Mouse (Mus musculus): ENCODE measurements around the gene Pter.
A peak's percentile ranks its signal among the peaks of the same experiment; 100 is the strongest.

The Pter gene

DNA sequence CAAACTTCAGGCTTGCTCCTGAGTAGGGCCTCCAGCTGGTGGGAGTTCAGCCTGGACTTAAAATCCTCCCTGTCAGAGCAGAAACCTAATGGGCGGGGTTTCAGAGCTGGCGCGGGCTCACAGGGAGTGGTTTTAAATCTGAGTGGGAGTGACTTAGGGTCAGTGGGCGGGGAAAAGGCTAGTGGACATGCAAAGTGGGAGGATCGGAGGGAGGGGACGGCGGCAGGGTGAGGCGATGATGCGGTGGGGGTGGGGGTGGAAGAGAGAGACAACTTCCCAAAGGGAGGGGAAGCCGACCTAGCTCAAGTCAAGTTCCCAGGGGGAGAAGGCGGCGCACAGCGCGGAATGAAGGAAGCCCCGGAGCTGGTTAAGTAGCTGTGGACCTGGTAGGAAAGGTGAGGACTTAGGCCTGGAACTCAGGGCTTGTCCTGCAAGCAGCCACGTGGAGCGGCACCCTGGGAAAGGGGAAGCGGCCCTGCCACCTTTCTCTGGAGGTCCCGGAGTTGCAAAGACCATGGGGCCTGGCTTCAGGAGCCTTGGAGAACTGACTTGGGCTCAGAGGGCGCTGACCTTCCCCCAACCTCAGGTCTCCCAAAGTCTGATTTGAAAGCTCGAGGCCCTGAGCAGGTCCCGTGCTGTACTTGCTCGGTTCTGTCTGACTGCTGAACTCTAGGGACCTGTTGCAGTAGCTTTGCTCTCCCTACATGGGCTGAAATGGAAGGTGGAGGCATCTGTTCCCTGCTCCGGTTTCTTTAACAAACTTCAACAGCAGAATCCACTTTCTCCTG is at the start of gene Pter:
Gene Pter (plus strand): TSS at position 238 of the 788 bp plus-strand sequence.
- DNase-seq (ENCODE audit: low spot score in 2 of 2), result peak; percentile 33 to 36

DNA sequence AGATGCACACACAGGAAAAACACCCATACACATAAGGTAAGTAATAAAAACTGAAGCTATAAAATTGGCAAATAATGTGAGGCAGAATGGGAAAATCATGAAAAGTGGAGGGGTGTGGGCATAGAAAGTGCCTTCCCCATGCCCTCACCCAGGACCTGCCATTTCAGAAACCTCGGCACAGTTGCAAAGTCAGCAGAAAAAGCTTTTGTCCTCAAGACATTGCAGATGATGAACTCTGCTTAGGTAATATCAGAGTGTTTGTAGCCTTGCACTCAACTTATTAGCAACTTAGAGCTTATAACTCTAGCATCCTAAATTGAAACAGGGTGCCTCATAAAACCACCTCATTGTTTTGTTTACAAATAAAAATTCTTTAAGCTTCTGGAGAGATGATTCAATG is 49.6 kb upstream of the Pter start:
- DNase-seq (ENCODE audit: low spot score in 2 of 2), result no peak

DNA sequence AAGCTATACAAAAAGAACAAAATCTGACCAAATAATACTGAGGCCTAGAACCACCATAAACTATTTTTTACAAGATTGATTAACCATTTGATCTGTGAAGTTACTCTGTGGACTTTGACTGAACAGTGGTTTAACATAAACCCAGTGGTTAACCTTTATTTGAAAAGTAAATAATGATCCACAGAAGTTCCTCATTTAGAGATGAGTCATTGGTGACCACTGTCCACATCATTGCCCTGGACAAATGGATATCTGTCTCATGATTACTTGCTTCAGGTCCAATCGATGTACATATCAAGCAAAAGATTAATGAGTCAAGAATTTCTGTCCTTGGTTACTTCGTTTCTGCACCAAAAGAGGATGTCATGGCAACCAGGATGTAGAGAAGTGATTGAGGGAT is 44.3 kb upstream of the Pter start:
- no peak for DNase-seq (ENCODE audit: low spot score in 2 of 2)

DNA sequence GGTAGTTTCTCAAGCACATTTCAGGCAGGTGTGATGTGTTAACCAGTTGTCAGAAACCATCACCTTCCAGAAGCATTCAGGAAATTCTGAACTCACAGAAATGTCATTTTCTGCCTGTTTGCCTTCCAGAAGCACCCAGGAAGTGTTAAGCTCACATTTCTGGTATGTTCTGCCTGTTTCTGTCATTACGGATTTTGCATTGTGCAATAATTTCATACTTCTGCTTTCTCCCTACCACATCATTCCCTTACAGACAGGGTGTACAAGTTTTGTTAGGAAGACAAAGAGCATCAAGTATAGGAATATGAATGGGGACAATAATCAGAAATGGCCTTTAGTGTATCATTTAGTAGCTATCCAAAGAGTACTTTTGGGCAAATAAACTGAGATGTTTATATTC is 42.8 kb upstream of the Pter start:
- DNase-seq (ENCODE audit: low spot score in 2 of 2), result no peak

DNA sequence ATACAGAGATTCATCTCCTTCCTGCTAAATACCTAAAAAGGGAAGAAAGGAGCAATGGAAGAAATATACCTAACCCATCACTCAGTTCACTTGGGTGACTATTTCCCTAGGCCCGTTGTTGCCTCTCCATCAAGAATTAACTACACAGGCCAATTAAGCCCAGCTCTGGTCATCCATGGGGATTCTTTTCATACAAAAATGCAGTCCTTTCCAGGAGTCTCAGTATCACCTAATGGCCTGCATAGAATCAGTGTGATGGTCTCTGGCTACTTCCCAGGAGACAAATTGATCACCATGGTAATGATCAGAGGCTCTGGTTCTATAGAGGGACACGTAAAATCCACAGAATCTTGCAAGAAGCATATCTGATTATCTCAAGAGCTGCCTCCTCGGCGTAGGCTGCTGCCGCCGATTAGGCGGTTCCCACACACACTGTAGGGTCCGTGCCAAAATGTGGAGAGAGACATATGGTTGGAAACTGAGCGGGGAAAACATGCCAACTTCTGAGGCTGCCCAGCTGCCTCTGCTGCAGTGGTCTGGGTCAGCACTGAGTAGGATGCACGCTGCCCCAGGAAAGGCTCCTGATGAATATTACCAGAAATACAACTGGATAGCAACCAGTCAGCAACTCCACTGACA is 40.4 kb upstream of the Pter start:
- DNase-seq (ENCODE audit: low spot score in 2 of 2), result peak; percentile 31 to 44

DNA sequence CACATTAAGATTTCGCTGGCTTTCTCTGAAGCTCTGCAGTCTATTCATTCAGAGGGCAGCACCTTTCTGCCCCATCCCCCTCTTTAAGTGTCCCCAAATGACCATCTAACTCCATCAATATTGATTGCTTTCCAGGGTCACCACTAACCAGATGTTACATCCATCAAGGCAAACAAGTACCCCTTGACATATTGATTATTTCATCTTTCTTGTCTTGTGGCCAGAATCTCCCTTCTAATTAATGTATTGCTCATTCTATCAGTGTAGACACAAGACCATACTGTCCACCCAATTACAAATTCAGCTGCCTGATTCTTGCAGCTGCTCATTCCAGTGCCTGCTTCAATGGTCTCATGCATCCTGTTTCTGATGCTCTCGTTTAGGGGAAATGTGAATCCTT is 36.8 kb upstream of the Pter start:
- no peak for DNase-seq (ENCODE audit: low spot score in 2 of 2)

DNA sequence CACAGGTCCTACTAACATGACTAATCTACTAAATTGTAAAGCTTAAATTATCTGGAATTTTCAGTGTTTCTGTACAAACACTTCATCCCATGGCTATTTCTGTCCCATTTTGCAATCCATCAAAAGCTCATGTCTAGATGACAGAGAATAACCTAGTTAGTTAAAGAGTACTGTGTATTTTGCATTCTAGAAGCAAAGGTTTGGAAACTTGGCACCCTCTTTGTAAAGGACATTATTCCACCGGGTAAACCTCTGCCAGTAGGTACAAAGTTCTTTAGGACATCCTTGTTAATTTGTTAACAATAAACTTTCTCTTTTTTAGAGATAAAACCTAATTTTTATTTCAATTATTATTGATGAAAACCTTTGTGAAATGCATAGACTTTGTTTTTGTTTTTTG is 18.1 kb upstream of the Pter start:
- DNase-seq (ENCODE audit: low spot score in 2 of 2), result no peak

DNA sequence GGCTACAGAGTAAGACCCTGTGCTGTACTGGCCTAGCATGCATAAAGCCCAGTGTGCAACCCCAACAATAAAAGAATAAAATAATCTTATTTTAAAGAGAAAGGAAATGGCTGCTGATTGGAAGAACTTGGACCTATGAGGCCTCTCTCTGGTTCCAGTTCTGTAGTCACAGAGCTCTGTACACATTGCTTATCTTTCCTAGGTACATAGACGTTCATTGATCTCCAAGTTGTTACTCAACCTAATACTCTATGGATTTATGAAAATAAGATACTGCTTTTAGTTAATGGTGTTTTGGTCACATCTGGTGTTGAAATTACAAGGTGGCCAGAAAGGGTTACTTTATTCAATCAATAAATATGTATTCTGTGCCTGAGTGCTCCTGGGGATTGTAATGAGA is 1.8 kb downstream of the Pter start:
- DNase-seq (ENCODE audit: low spot score in 2 of 2), result no peak

DNA sequence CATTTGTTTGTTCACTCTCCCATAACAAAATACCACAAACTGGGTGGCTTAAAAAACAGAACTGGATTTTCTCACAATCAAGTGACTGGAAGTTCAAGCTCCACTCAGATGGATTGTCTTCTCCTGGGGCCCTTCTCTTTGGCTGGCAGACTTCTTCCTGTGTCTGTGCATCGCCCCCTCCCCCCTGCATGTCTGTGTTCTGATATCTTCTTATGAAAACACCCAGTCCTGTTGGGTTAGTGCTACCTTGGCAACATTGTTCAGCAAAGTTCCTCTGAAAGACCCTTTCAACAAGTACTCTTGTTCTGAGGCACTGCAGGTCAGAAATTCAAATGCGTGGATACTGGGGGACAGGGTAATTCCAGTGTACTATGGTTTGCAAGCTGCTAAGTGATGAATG is 6.5 kb downstream of the Pter start:
- DNase-seq (ENCODE audit: low spot score in 2 of 2), result no peak

DNA sequence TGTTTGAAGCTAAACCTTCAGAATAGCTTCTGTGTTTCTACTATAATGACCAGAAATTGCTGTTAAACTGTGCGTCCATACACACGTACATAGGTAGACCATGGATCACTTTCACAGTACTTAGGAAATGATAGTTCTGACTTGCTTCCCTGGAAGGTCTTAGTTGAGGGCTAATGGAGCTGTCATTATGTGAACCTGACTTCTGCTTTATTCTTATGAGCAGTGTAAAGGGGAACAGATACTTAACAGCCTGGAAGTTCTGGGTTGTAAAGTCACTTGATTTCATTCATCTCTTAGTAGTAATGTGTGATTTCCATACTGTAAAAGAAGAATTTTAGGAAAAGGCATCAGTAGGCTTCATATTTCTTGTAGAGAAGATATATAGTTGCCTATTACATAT is 10.1 kb downstream of the Pter start:
- DNase-seq (ENCODE audit: low spot score in 2 of 2), result no peak

DNA sequence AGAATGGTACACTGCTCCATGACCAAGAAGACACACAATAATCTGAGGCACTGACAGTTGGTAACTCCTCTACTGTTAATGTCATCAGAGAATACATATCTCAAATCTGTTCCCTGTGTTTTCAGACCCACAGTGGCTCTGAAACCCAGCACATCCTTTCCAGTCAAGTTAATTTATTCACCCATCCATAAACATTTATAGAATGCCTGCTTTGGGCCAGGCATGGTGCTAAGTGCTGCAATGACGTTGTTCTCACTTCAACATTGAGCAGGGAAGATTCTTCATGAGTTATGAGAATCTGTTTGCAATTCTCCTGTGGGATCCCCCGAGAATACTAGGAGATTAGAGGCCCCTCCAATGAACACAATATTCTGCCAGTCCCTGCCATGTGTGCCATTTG is 11.4 kb downstream of the Pter start:
- no peak for DNase-seq (ENCODE audit: low spot score in 2 of 2)

DNA sequence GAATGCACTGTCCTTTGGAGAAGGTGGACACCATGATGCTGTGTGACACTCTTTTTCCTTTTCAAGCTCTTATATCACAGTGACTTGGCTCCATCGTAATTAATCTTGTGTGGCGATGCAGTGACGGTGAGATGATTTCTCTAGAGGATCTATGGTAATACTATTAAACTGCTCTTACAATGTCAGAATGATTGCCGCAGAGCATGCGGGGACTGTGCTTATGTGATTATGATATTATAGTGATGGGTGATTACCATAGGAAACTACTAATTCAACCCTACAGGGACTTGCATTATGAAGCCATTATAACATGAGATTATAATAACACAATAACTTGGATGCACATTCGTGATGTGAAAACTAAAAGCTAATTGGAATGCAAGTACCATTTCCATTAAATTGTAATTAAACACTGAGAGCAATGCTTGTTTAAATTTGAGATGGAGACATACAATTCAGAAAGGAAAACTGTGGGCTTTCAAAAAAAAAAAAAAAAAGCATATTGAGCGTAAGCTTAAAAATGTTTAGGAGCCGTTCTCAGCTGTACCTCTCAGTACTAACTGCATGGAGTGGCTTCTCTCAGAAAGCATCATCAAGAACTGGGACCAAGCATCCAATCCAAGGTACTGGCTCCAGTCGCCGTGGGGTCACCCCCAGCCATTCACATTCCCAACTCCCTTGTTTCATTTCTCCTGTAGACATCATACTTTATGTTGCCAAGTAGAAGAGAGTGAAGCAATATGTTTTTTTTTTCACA is 13.8 kb downstream of the Pter start:
- DNase-seq (ENCODE audit: low spot score in 2 of 2), result no peak

DNA sequence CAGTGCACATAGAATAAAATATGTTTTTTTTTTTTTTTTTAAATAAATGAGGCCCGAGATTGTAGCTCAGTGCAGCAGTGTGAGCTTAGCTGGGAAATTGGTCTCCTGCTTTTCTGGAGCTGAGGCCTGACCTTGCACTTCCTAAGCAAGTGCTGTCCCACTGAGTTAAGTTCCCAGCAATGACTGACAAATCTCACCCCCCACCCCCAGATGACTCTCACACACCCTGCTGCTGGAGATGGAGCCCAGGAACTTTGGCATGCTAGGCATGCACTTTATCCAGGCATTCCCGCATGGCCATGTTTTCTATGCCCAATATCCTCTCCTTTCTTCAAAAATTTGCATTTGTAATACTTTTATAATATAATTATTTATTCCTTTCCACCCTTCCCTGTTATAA is 14.8 kb downstream of the Pter start:
- DNase-seq (ENCODE audit: low spot score in 2 of 2), result no peak

DNA sequence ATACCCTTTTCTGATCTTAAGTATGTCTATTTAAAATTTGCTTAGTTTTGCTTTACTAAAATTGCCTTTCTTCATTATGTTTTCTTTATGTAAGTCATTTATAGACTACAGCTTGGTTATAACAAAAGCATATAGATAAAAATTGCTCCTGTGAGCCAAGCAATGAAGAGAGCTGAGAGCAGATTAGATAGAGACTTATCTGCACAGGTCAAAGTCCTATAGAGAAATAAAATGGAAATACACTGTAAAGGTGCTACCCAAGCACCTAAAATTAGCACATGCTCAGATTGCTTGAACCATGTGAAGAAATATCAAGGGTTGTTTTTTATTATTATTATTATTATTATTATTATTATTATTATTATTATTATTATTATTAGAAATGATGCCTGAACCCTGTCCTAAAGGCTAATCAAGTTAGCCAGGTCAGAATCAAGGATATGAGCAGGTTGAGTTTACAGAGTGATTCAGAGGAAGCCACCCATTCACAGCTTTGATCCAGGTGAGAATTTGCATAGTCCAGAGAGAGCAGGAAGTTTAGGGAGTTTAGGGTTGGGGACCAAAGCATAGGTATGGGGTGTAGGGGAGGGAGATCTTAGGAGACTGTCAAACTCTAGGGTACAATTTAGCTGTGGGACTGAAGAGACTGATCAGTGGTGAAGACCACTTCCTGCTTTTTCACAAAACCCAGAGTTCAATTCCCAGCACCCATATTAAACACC is 33.0 kb downstream of the Pter start:
- DNase-seq (ENCODE audit: low spot score in 2 of 2), result no peak

DNA sequence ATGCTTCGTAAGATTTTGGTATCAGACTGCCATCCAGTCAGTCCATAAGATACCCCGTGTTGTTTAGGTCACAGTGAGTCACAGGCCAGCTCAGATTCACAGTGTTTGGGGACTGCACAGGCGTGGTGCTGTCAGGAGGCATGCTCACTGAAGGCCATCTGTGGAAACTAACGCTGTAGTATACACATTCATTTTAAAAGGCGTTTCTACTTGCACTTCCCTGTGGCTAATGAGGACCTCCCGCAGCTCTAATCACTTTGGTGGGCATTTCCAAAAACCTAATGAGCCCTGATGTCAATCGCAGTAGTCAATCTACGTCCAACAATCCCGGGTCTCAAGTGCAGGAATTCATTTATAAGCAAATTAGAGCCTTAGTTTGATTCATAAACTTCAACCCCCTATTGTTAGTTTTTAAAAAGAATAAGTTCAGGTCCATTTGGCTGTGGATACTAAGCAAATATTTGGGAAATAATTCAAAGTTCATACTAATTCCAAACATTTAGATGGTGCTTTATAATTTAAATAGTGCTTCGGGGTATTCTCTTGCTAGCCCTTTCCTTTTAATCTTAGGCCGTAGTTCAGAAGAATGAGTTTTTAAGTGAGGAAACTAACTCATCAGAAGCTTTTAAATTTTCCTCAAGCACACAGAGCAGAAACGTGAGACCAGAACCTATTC is 46.3 kb downstream of the Pter start:
- no peak for DNase-seq (ENCODE audit: low spot score in 2 of 2)

DNA sequence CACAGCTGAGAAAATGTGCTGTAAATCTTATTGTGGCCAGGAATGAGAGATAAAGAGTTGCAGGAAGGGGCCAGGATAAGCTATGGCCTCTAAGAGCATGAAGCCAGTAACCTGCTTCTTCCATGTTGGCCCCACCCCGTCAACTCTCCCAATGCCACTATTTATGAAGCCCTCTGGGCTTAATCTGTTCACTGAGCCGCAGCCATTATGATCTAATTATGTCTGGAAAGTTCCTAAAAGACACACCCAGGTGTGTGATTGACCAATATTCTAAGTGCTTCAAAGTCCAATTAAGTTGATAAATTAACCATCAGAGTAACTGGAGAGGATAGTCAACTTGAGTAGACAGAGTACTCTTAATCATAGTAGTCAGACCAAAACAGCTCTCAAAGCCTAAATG is 49.9 kb downstream of the Pter start:
- no peak for DNase-seq (ENCODE audit: low spot score in 2 of 2)

DNA sequence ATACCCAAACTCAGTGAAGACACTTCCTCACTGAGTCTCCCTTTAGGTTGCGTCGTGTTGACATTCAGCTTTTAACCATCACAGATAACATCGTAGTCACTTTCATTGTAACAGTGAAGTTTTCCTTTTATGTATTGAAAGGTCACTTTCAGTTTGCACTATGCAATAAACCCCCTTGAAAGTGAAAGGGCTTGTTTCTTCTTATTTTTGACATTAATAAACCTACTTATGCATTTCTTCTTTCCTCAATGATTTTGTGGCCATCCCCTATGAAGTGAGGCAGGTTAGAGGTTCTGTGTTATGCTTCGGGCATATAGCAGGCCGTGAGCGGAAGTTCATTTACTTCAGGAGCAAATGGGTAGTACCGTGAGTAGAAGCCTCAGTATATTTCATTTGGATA is 53.5 kb downstream of the Pter start:
- no peak for DNase-seq (ENCODE audit: low spot score in 2 of 2)

DNA sequence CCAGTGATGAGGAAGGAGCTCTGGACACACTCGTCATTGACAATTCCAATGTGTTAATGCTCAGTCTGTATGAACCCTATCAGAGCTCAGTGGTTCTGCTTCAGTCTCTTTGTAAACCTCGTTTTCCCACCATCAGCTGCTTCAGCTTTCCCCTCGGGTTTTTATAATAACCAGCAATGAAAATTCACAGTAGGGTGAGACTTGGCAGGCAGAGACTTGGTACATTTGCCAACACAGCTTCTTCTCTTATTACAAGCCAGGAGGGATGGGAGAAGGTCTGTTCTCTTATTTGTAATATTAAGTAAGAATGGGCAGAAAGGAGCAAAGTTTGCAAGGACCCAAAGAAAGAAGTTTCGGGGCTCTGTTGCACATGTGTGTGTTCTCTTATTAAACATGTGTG is 54.9 kb downstream of the Pter start:
- no peak for DNase-seq (ENCODE audit: low spot score in 2 of 2)

DNA sequence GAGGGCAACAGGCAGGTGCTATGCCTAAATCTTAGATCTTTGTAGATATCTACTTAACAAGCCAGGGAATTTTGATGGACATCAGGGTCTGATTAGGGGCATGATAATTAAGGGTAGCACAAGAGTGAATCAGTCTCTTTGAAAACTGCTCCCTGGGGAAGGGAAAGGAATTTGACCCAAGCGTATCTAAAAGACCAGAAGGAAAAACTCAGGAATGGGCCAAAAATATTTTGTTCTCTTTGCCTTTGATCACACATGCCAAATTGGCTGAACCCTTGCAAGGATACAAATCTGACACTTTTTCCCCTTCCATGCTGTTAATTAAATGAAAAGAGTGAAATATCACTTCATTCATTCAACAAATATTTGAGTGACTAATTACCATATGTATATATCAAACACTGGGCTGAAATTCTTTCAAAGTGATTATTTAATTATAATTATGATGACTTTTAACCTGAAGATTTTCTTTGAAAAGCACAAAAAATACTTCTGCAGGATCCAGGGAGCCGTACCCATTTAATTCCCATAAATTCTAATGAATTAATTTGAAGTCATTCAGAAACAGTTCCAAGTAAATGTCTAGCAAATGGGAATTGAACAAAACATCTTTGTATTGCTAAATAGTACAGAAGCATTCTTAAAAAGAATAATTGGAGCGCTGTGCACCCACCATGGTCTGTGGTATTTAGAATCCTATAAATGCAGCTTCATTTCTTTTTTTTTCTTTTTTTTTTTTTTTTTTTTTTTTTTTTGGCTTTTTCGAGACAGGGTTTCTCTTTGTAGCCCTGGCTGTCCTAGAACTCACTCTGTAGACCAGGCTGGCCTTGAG is 61.3 kb downstream of the Pter start:
- DNase-seq (ENCODE audit: low spot score in 2 of 2), result no peak

DNA sequence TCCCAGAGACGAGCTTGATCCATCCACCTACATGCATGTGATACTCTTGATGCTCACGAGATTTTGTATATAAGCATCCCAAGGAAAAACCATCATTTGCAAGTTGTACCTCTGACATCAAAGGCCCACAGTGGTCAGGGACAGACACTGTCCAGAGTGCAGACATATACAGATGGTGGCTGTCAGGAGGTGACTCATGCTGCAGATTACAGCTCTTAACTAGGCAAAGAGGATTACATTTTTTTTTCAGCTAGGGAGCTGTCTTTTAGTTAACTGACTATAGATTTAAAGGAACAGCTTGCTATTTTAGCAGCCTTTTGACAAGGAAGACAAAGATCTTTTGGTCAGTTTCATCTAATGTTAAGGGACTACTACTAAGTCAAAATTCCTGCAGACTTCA is 76.2 kb downstream of the Pter start:
- no peak for DNase-seq (ENCODE audit: low spot score in 2 of 2)

DNA sequence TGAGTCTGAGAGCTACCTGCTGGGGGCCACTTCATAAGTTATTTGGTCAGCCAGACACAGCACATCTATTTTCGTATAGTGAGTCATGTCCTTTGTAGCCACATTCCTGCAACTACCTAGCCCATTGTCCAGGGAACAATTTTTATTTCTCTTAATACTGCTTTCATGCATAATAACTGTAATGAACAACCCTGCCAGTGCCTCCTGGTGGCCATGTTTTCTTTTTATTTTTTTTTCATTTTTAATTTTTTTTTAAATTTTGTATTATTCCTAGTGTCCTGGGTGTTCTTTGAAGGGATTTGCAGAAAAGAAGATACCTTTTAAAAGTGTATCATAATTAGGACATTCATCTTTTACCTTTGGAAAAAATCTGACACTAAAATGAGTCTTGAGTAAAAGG is 84.6 kb downstream of the Pter start:
- DNase-seq (ENCODE audit: low spot score in 2 of 2), result no peak
